Mouse (Mus musculus) forebrain, embryonic 14.5 days (tissue): ENCODE results near the gene Six5. TPM values are rescaled to one million over a fixed set of nuclear protein-coding genes. Genes with fewer than 3 reads are reported as not detected.

Source experiments
- ATAC-seq: fragments of 200-750 bp; cut with Nextera tagmentation; 2 replicates; pipeline ENCODE4 v1.8.0; 2017; ENCODE audit warnings: mild to moderate bottlenecking, moderate library complexity
- DNase-seq: peaks from one replicate; pipeline ENCODE4 v3.0.0-alpha.2; 2015; ENCODE audit warnings: low spot score
- H3K27ac ChIP-seq: fragments of 300-500 bp; sonication (generic); 2 replicates; pipeline ENCODE4 v1.5.1; 2014; ENCODE audit warnings: low read depth, mild to moderate bottlenecking, control low read depth, low read length, moderate library complexity
- H3K27me3 ChIP-seq: fragments of 300-500 bp; sonication (generic); replicated peaks from 2 replicates; pipeline ENCODE4 v1.6.1; 2014; ENCODE audit warnings: low read length, control low read depth, mixed read lengths; ENCODE audit not compliant: control insufficient read depth, insufficient read depth
- H3K36me3 ChIP-seq: fragments of 300-500 bp; sonication (generic); 2 replicates; pipeline ENCODE4 v1.6.1; 2014; ENCODE audit warnings: low read length, control low read depth; ENCODE audit not compliant: control insufficient read depth, insufficient read depth
- H3K4me1 ChIP-seq: fragments of 300-500 bp; sonication (generic); 2 replicates; pipeline ENCODE4 v1.6.1; 2014; ENCODE audit warnings: antibody characterized with exemption, low read length, control low read depth; ENCODE audit not compliant: control insufficient read depth, insufficient read depth
- H3K4me2 ChIP-seq: fragments of 300-500 bp; sonication (generic); 2 replicates; pipeline ENCODE4 v1.6.1; 2014; ENCODE audit warnings: mild to moderate bottlenecking, control low read depth, low read length
- H3K4me3 ChIP-seq: fragments of 300-500 bp; sonication (generic); 2 replicates; pipeline ENCODE4 v1.5.1; 2014; ENCODE audit warnings: low read depth, low read length, control low read depth
- H3K9ac ChIP-seq: fragments of 300-500 bp; sonication (generic); 2 replicates; pipeline ENCODE4 v1.6.1; 2014; ENCODE audit warnings: mild to moderate bottlenecking, low read length, control low read depth, moderate library complexity
- H3K9me3 ChIP-seq: fragments of 300-500 bp; sonication (generic); replicated peaks from 2 replicates; pipeline ENCODE4 v1.6.1; 2016; ENCODE audit warnings: low read length, control low read depth, mixed read lengths; ENCODE audit not compliant: control insufficient read depth
- WGBS: fragments of 180-500 bp; shearing (Covaris S2); extraction: QIAGEN DNeasy Blood & Tissue Kit; methylation state at CpG from one replicate; pipeline ENCODE4 v1.1.7; 2014; 5-methylcytosine and 5-hydroxymethylcytosine counted together
- polyA plus RNA-seq: library from polyadenylated mRNA; unstranded; fragments of >200 nt; fragmentation: Nextera tagmentation; extraction: Ambion mirVana; gene quantifications from 2 replicates; pipeline ENCODE4 v1.2.1, GENCODE M21; 2014

The Six5 gene
- polyA plus RNA-seq, 1 experiment from 2014 or later = 3.5 TPM

- peak within 1 kb of the TSS; percentile 14; the same call in 1 of the 2 replicates for H3K27ac ChIP-seq
- DNase-seq (peak; percentile 72), ATAC-seq (peak; percentile 74)
- H3K4me1 ChIP-seq = no peaks in the 10 kb centered on the region
- peak within 1 kb of the TSS; percentile 37 for H3K9ac ChIP-seq
- 27% methylated on average over 33 of the region's 33 CpGs for WGBS
- peaks cover 31% of the 10 kb centered on the region for H3K36me3 ChIP-seq
- H3K4me2 ChIP-seq = peak within 1 kb of the TSS; percentile 47
- peak within 1 kb of the TSS; percentile 11; the same call in 1 of the 2 replicates for H3K4me3 ChIP-seq
- H3K27me3 ChIP-seq = no peaks in the 10 kb centered on the region
- H3K9me3 ChIP-seq = no peaks in the 10 kb centered on the region
These were observed 40.2 kb upstream of the Six5 start, which contains the start of gene Rsph6a for GRCm38 (mm10) chr7:19054047-19054776. Gene Rsph6a (plus strand): TSS chr7:19054690.

GRCm38 (mm10) chr7:19054777-19055076 is 39.7 kb upstream of the Six5 start:
- peak overlapping the region; percentile 37; the same call in 1 of the 2 replicates for H3K9ac ChIP-seq
- H3K27ac ChIP-seq = no peak overlapping the region
- 0 out of 2 replicates have a peak overlapping the region, but pooled peaks have one; percentile 11 for H3K4me3 ChIP-seq
- ATAC-seq (peak; percentile 43), DNase-seq (no peak)
- no peaks in the 10 kb centered on the region for H3K9me3 ChIP-seq
- no peaks in the 10 kb centered on the region for H3K27me3 ChIP-seq
- peaks cover 26% of the 10 kb centered on the region for H3K36me3 ChIP-seq
- WGBS = 74% methylated on average over 9 of the region's 9 CpGs
- no peaks in the 10 kb centered on the region for H3K4me1 ChIP-seq
- peak overlapping the region; percentile 47 for H3K4me2 ChIP-seq

GRCm38 (mm10) chr7:19055108-19055507 is 39.3 kb upstream of the Six5 start:
- no peaks in the 10 kb centered on the region for H3K4me1 ChIP-seq
- H3K27me3 ChIP-seq = no peaks in the 10 kb centered on the region
- no peak for DNase-seq
- peaks cover 22% of the 10 kb centered on the region for H3K36me3 ChIP-seq
- H3K27ac ChIP-seq = no peak overlapping the region
- no peak overlapping the region for H3K4me2 ChIP-seq
- no peak for ATAC-seq
- H3K4me3 ChIP-seq = no peak overlapping the region
- 87% methylated on average over 8 of the region's 8 CpGs for WGBS
- no peaks in the 10 kb centered on the region for H3K9me3 ChIP-seq
- no peak overlapping the region for H3K9ac ChIP-seq

DNA sequence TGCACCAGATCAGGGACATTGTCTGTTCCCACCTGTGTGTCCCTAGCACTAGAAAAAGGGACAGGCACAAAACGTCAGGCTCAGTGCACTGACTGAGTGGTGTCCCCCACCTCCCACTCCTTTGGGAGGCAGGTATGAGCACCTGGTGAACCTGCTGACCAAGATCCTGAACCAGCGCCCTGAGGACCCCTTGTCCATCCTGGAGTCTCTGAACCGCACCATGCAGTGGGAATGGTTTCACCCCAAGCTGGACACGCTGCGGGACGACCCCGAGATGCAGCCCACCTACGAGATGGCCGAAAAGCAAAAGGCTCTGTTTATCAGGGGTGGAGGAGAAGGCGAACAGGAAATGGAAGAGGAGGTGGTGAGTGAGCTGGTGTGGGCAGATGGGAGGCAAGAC is 37.0 kb upstream of the Six5 start:
- ATAC-seq (no peak), DNase-seq (no peak)
- Histone ChIP-seq H3K9ac (no peak overlapping the region), H3K36me3 (peaks cover 1% of the 10 kb centered on the region; the same call in 1 of the 2 replicates), H3K27ac (no peak overlapping the region), H3K4me1 (no peaks in the 10 kb centered on the region), H3K4me2 (no peak overlapping the region), H3K9me3 (no peaks in the 10 kb centered on the region), H3K27me3 (no peaks in the 10 kb centered on the region), H3K4me3 (no peak overlapping the region)
- 90% methylated on average over 10 of the region's 10 CpGs for WGBS

GRCm38 (mm10) chr7:19065896-19066295 is 28.5 kb upstream of the Six5 start:
- Histone ChIP-seq H3K9ac (no peak overlapping the region), H3K4me1 (no peaks in the 10 kb centered on the region), H3K27me3 (peaks cover 13% of the 10 kb centered on the region), H3K36me3 (no peaks in the 10 kb centered on the region), H3K9me3 (no peaks in the 10 kb centered on the region), H3K4me2 (no peak overlapping the region), H3K27ac (no peak overlapping the region), H3K4me3 (no peak overlapping the region)
- ATAC-seq (no peak), DNase-seq (no peak)
- WGBS = 65% methylated on average over 13 of the region's 13 CpGs

- ATAC-seq (no peak), DNase-seq (no peak)
- Histone ChIP-seq H3K27me3 (peaks cover 13% of the 10 kb centered on the region), H3K9ac (no peak overlapping the region), H3K27ac (no peak overlapping the region), H3K4me3 (no peak overlapping the region), H3K36me3 (no peaks in the 10 kb centered on the region), H3K4me2 (no peak overlapping the region), H3K9me3 (no peaks in the 10 kb centered on the region), H3K4me1 (no peaks in the 10 kb centered on the region)
- 53% methylated on average over 14 of the region's 14 CpGs for WGBS
These were observed 27.3 kb upstream of the Six5 start for GRCm38 (mm10) chr7:19067063-19067462.

DNA sequence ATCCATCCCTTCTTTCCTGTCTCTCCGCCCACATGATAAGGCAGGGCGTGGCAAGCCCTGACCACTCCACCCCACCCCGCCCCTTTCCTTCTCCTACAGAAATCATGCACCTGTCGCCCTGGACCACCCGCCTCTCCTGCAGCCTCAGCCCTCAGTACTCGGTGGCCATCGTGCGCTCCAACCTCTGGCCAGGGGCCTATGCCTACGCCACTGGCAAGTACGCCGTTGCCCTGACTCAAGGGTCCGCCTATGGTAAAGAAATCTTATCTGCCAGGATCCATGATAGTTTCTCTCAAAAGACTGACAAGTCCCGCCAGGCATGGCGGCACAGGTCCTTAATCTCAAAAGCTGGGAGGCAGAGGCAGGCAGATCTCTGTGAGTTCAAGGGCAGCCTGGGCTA is 26.5 kb upstream of the Six5 start:
- no peak for ATAC-seq
- Histone ChIP-seq H3K27me3 (peaks cover 13% of the 10 kb centered on the region), H3K4me1 (no peaks in the 10 kb centered on the region), H3K4me2 (no peak overlapping the region), H3K4me3 (no peak overlapping the region), H3K9ac (no peak overlapping the region), H3K27ac (no peak overlapping the region), H3K9me3 (no peaks in the 10 kb centered on the region), H3K36me3 (no peaks in the 10 kb centered on the region)
- 71% methylated on average over 14 of the region's 14 CpGs for WGBS
- DNase-seq = no peak

DNA sequence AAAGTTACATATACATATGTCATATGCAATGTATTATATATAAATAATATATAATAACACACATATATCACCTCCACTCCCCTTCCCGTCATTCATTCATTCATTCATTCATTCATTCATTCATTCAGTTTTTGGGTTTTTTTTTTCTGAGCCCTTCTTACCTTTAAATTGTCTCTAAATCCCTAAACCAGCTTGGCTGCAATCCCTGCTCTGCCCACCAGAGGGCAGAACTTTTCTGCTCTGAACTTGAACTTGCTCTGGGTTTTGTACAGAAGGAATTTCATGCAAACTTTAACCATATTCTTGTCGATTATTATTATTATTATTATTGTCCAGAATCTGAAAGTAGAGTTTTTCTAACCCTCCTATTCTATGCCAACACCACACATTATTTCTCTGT is 25.7 kb upstream of the Six5 start:
- ATAC-seq (no peak), DNase-seq (peak; percentile 80)
- peaks cover 13% of the 10 kb centered on the region for H3K27me3 ChIP-seq
- WGBS = 7% methylated on average over 2 of the region's 2 CpGs
- no peaks in the 10 kb centered on the region for H3K4me1 ChIP-seq
- no peak overlapping the region for H3K9ac ChIP-seq
- no peak overlapping the region for H3K4me3 ChIP-seq
- H3K9me3 ChIP-seq = no peaks in the 10 kb centered on the region
- H3K4me2 ChIP-seq = no peak overlapping the region
- no peak overlapping the region for H3K27ac ChIP-seq
- no peaks in the 10 kb centered on the region for H3K36me3 ChIP-seq

GRCm38 (mm10) chr7:19069500-19069899 is 24.9 kb upstream of the Six5 start:
- no peaks in the 10 kb centered on the region for H3K9me3 ChIP-seq
- no peaks in the 10 kb centered on the region for H3K36me3 ChIP-seq
- no peak overlapping the region for H3K27ac ChIP-seq
- ATAC-seq (no peak), DNase-seq (no peak)
- H3K9ac ChIP-seq = no peak overlapping the region
- H3K4me1 ChIP-seq = no peaks in the 10 kb centered on the region
- no peak overlapping the region for H3K4me3 ChIP-seq
- H3K27me3 ChIP-seq = peaks cover 13% of the 10 kb centered on the region
- no peak overlapping the region for H3K4me2 ChIP-seq
- WGBS = 50% methylated on average over 3 of the region's 3 CpGs
